Mouse (Mus musculus) thymus, postnatal 10 days (tissue): Measurements from ENCODE around the gene Gm10309.

Source experiments
- DNase-seq, 2 experiments: peaks; one replicate each; pipeline ENCODE4 v3.0.0; 2021; ENCODE audit warnings: low spot score in 2 of 2

Gm10309 gene

DNA sequence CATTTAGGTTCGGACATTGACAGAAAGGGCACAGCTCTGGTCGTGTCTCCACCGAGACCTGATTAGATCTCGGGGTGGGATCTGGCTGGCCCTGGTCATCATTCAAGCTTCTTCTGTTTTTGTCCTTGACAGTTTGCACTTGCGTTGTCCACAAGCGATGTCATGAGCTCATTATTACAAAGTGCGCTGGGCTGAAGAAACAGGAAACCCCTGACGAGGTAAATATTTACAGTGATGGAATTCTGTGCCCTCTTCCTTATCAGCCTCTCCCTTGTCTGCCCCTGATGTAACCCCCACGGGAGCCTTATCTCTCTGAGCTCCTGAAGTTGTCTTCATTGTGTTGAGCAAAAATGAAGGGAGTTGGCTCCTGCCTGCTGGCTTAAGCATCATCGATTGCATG, 28.4 kb downstream of the Gm10309 start:
- no peak for DNase-seq

DNA sequence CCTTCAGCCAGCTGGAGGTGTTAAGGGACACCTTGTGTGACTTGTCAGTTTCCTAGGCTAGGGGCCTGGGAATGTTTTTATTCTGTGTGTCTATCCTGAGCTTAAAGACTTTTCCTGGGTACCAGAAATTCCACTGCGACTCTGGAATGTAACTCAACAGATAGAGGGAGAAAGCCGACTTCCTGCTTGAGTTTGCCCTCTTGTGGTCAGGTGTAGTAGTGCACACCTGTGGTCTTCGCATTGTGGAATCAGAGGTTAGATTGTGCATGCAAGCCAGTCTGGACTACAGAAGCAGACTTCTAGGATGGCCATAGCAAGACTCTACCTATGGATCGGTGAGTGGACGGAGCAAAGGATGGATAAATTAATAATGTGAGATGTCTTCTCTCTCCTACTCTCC, 33.3 kb downstream of the Gm10309 start:
- peak in 1 of 2 experiments; percentile 62 for DNase-seq

DNA sequence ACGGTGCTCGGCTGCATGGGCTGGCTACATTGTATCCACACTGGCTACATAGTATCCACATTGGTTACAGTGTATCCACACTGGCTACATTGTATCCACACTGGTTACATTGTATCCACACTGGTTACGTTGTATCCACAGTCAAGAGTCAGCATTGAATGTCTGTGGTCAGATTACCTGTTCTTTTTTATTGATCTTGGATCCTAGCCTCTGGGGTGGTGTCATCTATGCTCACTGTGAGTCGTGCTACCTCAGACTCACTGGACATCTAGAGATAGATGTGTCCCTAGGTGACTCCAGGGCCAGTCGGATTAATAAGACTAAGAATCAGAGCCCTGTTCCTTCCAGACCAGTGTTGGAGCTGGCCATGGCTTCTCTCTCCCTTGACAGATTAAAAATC, 34.9 kb downstream of the Gm10309 start:
- DNase-seq = no peak

DNA sequence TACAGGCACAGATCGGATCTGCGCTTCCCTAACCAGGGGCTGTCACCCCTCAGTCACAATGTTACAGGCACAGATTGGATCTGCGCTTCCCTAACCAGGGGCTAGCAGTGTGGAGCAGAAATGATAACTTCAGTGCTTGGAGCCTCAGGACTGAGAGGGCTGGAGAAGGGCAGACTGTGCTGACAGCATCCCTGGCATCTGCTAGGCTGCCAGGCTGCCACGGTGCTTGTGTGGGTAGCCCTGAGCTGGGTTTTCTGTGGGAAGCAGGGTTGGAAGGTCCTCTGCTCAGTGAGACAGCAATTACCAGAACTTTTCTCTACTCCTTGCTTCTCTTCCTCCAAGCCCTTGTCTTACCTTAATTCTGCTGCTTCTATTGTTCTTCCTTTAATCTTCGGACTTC, 37.1 kb downstream of the Gm10309 start:
- DNase-seq = no peak

DNA sequence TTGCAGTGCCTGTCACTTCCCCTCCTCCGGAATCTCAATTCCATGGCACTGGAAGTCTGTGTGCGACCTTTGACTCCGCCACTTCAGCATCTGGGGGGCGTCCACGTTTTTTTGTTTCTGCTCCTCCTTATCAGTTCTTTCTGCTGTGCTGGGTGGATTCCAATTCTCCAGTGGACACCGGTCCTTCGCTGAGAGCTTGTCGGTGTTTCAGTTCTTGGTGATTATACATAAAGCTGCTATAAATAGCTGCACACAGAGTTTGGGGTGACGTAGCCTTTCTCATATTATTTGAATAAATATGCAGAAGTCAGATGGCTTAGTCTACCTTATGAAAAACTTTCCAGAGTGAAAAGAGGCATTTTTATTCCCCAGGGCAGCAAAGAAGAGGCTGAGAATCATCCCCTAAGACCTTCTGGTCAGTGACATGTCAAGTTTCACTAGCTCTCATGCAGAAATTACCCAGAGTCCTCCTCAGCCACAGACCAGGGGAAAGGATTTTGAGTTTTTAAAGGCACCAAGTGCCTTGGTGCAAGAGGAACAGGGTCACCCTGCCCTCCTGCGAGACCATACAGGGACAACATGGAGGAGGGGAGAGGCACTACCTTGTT, 37.6 kb downstream of the Gm10309 start:
- no peak for DNase-seq

DNA sequence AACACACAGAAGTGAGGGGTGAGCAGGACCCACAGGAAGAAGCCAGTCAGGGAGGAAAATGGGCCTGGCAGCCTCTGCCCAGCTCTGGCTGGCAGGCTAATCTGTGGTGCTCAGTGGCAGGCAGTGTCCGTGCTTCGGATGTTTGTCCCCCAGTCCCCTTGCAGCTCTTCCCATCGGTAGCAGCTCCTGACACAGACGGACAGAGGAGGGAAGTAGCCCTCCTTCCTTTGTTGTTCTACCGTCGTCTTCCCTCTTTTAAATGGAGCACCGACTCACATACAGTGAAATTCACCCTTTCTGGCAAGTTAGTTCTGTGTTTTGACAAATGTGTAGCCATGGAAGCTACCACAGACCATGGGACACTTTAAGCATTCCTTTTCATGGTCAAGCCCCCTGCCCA, 38.2 kb downstream of the Gm10309 start:
- DNase-seq = no peak

DNA sequence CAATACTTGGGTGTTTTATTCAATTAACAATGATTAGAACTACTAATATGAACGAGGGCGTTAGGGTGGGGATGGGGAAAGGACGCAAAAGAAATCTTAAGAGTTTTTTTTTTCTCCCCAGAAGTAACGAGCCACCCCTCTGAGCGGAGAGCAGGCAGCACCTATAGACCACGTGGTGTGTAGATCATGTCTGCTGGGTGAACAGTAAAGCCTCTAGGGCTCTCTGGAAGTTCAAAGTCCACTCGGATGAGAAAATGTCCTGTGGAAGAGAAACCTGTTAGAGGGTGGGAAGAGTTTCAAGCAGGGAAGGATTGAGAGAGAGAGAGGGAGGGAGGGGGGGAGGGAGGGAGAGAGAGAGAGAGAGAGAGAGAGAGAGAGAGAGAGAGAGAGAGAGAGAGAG, 38.6 kb downstream of the Gm10309 start:
- no peak for DNase-seq

DNA sequence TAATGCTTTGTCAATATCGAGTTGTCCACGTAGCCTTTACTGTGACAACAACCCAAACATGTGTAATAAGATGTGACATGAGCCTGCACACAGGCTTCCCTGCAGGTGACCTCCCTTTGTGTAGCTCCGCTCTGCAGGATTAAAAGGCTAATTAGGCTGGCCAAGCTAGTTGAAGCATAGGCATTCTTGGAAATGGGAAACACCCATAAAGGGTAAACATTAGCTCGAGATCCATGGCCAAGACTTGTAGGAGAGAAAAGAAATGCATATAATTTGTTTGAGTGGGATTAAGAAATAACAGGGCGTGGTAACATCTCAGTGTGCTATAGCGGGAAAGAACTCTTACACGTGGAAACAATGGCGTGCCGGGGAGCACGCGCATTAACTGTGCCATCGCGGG, 39.2 kb downstream of the Gm10309 start:
- no peak for DNase-seq

DNA sequence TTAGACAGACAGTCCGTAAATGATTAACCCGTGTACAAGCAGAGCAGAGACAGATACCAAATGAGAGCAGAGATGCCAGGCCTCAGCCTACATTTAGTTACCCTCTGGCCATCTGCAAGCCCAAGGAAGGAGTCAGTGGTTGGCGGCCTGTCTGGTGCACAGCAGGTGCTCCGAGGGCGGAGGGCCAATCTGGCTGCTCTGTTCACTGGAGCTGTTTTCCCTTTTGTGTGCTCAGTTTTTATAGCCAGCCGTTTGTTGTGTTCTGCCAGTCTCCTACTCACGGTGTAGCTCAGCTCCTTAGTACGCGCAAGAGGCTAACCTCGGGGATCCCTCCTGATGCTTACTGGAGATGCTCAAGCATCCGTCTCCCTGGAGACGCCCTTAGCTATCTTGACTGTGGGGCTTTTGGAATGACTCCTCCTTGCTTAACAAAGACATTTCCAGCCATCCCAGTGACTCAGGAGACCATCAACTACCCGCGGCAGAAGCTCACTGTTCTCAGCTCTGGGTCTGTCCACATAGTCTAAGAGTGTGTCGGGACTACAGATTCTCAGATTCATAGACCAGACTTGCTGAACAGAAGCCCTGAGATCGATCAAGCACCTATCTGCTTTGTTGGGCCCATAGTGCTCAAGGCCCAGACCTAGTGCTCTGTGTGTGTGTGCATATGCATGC, 40.2 kb downstream of the Gm10309 start:
- no peak for DNase-seq

DNA sequence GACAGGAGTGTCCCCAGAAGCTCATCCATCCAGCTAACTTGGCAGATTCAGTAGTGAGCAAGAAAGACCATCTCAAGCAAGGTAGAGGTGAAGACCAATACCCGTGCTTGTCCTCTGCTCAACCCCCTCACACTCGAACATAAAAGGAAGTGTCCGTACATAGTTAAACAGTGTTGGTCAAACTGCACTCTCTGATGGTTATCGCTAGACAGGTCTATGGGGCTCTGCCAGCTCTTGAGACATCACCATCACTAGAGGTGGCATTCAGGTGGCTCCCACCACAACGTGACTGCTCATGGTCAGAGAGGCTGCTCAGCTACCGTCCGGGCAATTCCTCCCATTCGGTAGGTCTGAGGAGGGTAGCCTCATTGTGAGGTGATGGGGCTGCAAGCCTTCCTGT, 40.8 kb downstream of the Gm10309 start:
- no peak for DNase-seq

DNA sequence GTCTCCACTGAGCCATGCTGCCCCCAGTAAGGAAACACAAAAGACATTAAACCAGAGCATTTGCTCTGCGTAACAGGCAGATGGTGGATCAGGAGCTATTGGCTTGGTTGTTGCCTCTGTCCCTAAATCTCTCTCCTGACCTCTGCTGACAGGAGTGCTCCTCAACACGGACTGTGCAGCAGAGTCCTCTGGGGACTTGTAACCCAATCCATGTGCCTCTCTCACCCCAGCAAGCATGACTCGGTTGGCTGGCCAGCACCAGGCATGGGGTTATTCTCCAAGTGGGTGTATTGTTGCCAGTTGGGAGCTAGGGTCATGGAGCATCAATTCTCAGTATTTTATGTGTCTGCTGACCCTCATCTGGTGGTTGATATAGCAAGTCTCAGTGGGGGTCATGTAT, 41.7 kb downstream of the Gm10309 start:
- DNase-seq = no peak

DNA sequence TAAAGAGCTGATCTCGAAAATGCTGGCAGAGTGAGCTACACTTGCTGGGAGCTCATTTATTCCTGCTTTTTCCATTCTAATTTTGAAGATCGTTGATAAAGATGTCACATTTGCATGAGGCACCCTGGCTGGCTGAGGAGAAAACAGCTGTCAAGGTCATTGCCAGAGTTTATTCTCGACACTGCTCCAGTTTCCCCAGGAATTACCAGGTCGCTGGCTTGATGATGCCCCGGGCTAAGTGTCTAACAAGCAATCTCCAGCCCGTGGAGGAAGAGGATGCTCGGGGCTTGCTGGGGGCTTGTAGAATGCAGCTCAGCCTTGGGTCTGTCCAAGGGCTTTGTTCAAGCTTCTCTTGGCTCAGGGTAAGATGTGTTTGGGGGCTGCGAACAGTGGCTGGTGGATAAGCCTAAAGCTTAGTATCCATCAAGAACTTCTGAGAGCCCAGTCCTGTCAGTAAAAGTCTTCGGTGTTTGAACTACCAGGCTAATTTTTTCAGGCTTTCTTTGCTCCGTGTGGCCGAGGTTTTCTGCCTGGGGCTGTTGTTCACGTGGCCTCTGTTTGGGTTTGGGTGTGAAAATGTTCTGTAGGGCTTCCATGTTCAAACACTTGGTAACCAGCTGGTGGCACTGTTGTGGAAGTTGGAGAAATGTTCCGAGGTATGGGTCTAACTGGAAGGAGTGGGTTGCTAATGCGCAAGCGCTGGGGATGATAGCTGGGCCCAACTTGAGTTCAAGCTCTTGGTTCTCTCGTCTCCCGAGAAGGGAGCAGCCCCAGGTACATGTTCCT, 44.2 kb downstream of the Gm10309 start:
- DNase-seq = no peak

DNA sequence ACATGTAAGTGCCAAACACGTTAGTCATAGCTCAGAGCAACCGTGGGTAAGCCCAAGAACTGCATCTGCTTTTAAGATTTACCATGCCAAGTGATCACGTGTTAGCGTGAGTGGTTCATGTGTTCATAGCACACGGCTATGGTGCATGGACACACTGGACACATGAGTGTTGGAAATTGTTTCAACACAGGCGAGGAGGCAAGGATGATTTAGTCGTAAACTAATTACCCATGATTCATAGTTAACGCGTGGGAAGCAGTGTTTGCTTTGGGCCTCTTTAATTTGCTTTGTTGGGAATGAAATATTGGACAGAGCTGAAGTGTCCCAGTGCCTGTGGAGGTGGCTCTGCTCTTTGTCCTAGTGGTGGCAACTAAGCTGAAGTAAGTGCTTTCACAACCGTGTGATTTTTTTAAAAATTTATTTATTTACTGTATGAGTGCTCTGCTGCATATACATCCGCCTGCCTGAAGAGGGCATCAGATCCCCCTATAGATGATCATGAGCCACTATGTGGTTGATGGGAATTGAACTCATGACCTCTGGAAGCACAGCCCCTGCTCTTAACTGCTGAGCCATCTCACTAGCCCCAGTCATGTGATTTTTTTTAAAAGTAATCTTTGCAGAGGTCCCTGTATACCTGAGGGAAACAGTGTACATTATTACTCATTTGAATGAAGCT, 46.6 kb downstream of the Gm10309 start:
- no peak for DNase-seq

DNA sequence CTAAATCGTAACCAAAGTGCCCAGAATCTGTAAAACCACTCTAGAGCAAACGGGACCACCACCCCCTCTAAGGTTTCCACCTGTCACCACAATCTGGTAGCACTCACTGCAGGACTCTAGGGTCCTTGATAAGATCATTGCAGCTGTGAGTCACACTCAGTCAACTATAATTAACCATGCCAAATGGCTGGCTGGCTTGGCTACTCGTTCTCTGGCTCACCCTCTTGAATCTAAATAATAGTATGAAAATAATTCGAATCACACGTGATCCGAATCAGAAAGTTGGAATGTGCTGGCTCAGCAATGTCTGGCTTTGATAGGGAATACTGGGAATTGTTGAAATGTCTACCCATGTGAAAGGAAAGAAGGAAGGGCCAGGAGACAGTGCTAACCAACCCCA, 48.5 kb downstream of the Gm10309 start:
- no peak for DNase-seq

DNA sequence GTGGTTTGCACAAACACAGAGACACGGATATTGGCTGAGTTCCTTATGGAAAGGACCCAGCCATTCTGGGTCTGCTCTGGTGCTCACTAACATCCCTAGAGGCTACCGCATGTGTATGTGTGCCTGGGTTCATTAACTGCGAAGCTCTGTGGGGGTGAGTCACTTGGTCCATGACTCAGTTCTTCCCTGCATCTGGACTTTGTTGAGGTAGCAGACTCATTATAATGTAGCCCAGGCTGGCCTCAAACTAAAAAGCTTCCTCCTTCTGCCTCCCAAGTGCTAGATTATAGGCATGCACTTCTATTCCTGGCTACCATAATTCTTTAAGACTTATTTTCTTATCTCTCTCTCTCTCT, 50.7 kb downstream of the Gm10309 start:
- no peak for DNase-seq

DNA sequence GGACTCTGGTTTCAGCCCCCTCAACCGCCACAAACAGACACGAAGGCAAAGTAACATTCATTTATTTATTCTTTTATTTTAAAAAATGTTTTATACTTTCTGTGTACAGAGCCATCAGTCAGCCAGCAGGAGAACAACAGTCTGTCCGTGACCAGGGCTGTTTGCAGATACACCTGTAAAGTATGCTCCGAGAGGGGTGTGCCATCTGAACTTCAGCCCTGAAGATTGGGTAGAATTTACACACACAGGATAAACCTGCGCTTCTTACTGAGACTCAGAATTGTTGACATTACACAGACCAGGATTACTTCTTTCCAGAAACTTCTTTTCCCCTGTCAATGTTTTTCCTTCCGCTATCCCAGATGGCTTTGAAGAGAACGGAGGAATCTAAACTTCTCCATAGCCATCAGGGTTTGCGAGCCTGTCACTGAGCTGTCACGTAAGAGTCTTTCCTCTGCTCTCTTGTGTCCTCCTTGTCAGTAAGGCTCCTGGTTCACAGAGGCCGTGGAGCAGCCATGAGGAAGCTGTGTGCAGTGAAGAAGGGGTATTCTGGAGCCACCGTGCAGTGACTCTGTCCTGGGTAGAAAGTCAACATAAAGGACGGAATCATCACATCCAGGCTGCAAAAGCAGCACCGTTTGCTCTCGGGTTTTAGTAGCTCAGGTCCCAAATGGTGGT, 51.2 kb downstream of the Gm10309 start:
- DNase-seq = no peak

DNA sequence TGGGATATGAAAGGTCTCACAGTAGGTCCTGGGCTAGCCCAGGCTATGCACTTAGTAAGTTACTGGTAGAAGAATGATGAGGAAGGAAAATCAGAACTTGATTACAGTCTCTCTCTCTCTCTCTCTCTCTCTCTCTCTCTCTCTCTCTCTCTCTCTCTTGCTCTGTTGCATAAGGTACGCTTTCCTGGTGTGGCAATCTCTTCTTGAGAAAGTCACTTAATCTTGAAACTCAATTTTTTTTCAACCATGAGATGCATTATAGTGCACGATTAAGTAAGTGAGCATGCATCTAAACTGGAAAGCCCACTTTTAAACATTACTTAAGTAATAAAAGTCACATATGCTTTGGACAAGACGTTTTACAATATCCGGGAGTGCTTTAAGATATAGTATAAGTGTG, 52.1 kb downstream of the Gm10309 start:
- DNase-seq = no peak
